In the genomic region with DNA sequence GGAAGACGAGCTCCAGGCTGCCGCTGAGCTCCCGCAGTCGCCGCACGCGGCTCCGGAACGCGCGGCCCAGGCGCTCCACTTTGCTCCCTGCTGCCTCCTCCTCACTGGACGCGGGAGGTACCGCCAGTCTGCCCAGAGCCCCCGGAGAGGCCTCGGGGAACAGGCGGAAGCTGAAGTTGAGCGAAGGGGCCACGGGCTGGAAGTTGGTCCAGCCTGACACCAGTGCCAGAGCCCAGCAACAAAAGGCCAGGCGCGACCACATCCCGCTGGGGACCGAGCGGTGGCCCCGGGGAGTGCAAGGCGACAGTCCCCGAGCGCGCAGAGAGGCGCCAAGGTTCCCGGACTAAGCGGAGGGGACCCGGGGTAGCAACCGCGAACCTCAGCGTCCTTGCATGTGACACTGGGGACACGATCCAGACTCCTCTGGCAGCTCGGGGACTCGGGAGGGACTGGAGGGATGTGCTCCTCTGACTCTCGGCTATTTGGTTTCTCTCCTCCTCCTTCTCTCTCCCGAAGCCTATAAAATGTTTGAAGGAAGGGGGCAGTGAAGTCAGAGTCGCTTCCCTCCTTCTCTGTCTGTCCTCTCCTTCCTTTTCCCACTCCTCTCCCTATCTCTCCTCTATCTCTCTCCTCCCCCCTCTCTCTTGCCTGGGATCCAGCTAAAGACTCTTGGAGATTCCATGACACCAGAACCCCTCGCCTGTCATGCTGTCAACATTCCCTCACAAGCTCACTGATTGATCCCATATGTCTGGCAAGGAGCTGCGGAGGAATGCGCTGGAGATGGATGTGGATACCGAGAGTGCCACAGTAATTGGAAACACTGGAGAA, we compare ENCODE assay signal across 8 mouse cellular contexts. TPM values are rescaled to one million over a fixed set of nuclear protein-coding genes. Genes with fewer than 3 reads are reported as not detected.
DNase-seq lines count a peak whose midpoint lies in the region; ATAC-seq lines count a peak whose summit lies in the region.

A gene (minus strand): TSS at position 745 of the 831 bp plus-strand sequence.

- H3K4me2 ChIP-seq in lung, embryonic 15.5 days: peak within 1 kb of the TSS; percentile 90

- H3K4me3 ChIP-seq in lung, embryonic 15.5 days: peak within 1 kb of the TSS; percentile 63

- no peaks in the 10 kb centered on the region for H3K9me3 ChIP-seq in lung, embryonic 15.5 days

- H3K36me3 ChIP-seq in lung, embryonic 15.5 days: no peaks in the 10 kb centered on the region

- H3K9ac ChIP-seq in lung, embryonic 15.5 days: peak within 1 kb of the TSS; percentile 72

- peaks cover 7% of the 10 kb centered on the region for H3K4me1 ChIP-seq in lung, embryonic 15.5 days

- DNase-seq in 3134 (ENCODE audit: extremely low read depth, insufficient read length, low spot score) (peak; percentile 33), adipocyte (ENCODE audit: low spot score) (peak; percentile 56)
- peak; percentile 80 for DNase-seq in embryo, embryonic 11 days
- DNase-seq in heart, adult 9 months (ENCODE audit: low spot score in 2 of 2): peak; percentile 35 to 42
- DNase-seq in kidney, adult 8-10 months: peak; percentile 16 to 19
- DNase-seq in retina, embryonic 14.5 days (ENCODE audit: low spot score): peak; percentile 44
- DNase-seq in frontal cortex, postnatal 14 days (ENCODE audit: low spot score in 2 of 2): no peak

- H3K27me3 ChIP-seq in lung, embryonic 15.5 days: peaks cover 13% of the 10 kb centered on the region

- ATAC-seq in lung, embryonic 15.5 days (ENCODE audit: borderline replicate concordance, extremely low read depth, low FRiP score, low TSS enrichment): peak; percentile 82

- WGBS in lung, embryonic 15.5 days: under 1% methylated on average over 47 of the region's 47 CpGs

- peak within 1 kb of the TSS; percentile 94 for H3K27ac ChIP-seq in lung, embryonic 15.5 days

RNA-seq across cellular contexts. Expression of the gene that starts here (rescaled TPM):
- polyA plus RNA-seq in lung, embryonic 15.5 days (2015; fragmentation: Nextera tagmentation; extraction: Ambion mirVana): 11.2 and 12.7 TPM in 2 replicates

Comparison
In these comparisons a context has a peak if more than half of its experiments do, and no peak if none do; other contexts are left out.
1. DNase-seq: peak in 3134 (single experiment), adipocyte (single experiment), embryo, embryonic 11 days (single experiment), heart, adult 9 months (2 of 2), kidney, adult 8-10 months (2 of 2) and retina, embryonic 14.5 days (single experiment); none in frontal cortex, postnatal 14 days (0 of 2).